Mouse (Mus musculus) kidney, adult 2 months (tissue): ENCODE results near the gene Trim75.

Experiments
- CTCF ChIP-seq: fragments of 200-500 bp; conservative IDR thresholded peaks from 2 replicates; pipeline ENCODE4 v1.5.1; 2011; ENCODE audit warnings: low read depth, mild to moderate bottlenecking, control low read depth, low read length, moderate library complexity, mixed read lengths; ENCODE audit not compliant: insufficient read depth, insufficient read length
- POLR2A ChIP-seq: fragments of 200-500 bp; IDR thresholded peaks from one replicate; pipeline ENCODE4 v1.6.1; 2011; ENCODE audit warnings: low read depth, low read length, control low read depth

GRCm38 (mm10) chr8:65022485-65022884 is 34.9 kb upstream of the Trim75 start:
- TF ChIP-seq CTCF (peak; percentile 68), POLR2A (no peak)
